Mouse (Mus musculus) olfactory bulb, adult 2 months (tissue): ENCODE measurements around the gene Emp2.

Experiments
- CTCF ChIP-seq: fragments of 200-500 bp; IDR thresholded peaks from 2 replicates; pipeline ENCODE4 v1.5.1; 2012; ENCODE audit warnings: low read depth, mild to moderate bottlenecking, low read length, moderate library complexity; ENCODE audit not compliant: insufficient read depth
- POLR2A ChIP-seq: fragments of 200-500 bp; IDR thresholded peaks from 2 replicates; pipeline ENCODE4 v1.6.1; 2012; ENCODE audit warnings: mild to moderate bottlenecking, low read depth, low read length, moderate library complexity; ENCODE audit not compliant: insufficient read depth

- TF ChIP-seq POLR2A (no peak), CTCF (no peak)
Observed at GRCm38 (mm10) chr16:10313646-10314088, at the start of gene Emp2.
